Mouse (Mus musculus) Muller cell, postnatal 12 days (primary cell): ENCODE data around the gene Prima1.

ENCODE experiments used
- DNase-seq: peaks from one replicate; pipeline ENCODE4 v3.0.0-alpha.2; 2015; ENCODE audit errors: inconsistent ontology term

Prima1 gene

DNA sequence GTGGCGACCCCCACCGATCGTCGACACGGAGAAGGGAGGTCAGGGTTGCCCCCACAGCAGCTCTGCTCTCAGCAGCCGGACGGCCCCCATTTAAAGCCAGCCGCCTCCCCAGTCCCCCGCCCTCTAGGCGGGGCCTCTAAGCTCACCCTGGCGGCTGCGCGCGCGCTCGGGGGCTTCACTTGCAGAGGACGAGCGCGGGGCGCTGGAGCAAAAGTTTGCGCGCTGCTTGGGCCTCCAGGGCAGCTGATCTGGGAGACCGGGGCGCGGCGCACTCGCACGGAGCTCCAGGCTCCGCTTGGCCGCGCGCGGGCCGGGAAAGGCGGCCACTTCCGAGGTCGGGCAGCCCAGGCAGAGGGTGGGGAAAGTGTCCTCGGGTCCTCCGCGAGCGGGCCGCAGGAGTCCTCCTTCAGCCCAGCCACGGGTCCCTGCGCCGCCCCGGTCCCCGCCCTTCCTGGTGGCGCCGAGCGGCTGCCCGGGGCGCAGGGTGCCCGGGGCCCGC is at the start of gene Prima1:
Prima1 (minus strand) TSS at position 68 of the 499 bp plus-strand sequence.
- peak; percentile 78 for DNase-seq

DNA sequence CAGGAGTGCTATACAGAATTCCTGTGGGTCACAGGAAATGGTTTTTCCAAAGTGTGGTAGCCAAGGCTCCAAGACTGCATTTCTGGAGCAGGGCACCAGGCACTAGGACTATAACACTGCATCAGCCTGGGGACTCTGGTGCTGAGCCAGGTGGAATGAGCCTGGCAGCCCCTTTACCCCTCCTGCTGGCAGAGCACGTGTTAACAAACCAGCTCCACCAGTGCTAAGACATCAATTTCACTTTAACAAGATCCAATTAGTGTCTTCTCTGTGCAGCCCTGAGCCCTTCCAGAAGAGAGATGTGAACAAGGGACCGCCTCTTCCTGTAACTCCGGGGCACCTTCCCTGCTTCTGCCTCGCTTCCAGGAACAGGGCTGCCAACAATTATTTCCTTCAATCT is 45.3 kb upstream of the Prima1 start:
- no peak for DNase-seq

DNA sequence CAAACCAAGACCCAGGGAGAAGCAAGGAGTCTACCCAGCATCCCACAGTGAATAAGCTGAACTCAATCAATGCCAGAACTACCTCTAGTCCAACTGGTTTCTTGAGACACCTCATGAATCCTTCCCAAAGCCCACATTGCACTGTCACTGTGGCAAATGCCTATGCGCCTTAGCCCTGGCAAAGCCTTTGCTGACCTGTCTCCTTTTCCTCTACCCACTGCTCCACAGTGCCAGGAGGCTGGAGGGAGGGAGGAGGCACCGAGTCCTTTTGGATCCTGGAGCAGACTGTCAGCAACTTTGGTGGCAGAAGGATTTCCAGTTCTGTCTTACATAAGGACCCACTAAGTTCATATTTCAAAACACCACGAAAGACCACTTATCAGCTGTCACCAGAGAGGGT is 41.5 kb upstream of the Prima1 start:
- no peak for DNase-seq

DNA sequence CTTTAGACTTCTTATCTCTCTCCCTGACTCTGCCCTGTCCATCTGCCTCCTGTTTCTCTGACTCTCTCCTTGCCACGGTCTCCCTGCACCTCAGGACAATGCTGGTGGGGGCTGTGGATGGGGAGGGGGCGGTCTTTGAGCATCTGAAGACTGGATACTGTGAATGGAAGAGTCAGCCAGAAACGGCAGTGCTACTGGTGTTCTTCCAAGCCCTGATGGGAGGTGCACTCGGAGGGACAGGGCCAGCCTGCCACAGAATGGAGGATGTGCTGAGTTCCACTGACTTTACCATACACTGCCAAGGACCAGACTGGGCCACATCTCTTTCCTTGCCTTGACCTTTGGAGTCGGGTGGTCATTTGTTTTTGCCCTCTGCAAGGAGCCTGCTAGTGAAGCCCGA is 41.0 kb upstream of the Prima1 start:
- no peak for DNase-seq

DNA sequence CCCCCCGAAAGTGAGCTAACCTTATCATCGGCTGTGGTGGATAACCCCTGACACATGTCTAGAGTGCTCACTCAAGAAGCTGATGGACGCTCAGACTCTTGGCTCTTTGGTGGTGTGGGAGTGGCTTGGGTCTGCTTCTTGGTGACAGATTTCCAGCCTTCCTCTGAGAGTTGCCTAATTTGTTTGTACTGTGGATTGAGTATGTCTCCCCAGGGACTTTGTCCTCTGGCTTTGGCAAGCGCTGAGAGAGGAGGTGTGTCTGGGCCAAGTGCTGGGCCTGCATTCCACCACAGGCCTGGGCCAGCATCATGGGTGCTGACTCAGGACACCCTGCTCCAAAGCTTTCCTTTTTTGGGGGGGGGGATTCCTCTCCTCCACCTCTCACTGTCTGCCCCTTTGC is 40.0 kb upstream of the Prima1 start:
- DNase-seq: peak; percentile 54

GRCm38 (mm10) chr12:103281491-103281890 is 39.5 kb upstream of the Prima1 start:
- DNase-seq: peak; percentile 62

DNA sequence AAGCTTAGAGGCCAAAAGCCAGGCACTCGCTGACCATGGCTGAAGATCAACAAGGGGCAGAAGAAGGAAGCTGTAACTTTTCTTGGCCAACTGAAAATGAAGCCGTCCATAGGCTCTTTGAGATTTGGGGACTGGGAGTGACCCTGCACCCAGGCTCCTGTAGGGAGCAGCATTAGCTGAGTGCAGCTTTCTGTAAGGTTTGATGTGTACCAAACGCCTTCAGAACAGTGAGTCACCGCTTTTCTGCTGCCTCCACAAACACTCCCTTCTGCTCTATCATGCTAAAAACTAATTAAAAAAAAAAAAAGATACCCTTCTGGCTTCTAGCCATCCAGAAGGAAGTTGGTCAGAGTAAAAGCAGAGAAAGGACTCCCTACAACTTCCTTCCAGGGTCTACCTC is 34.5 kb upstream of the Prima1 start:
- no peak for DNase-seq

DNA sequence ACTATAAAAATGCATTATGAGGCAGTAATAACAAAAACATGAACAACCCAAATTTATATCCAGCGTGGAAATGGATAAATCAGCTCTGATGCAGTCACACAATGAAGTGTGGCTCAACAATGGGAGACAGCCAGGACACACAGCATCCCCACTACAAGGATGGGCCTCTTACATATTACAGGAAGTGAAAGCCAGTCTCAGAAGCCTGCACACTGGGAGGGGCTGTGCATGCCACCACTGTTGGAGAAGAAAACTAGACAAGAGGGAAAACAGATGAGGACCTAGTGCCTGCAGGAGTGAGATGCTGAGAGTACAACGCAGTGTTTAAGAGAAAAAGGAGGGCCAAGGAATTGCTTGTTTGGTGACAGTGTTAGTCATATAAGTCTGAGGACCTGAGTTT is 31.8 kb upstream of the Prima1 start:
- DNase-seq: no peak

DNA sequence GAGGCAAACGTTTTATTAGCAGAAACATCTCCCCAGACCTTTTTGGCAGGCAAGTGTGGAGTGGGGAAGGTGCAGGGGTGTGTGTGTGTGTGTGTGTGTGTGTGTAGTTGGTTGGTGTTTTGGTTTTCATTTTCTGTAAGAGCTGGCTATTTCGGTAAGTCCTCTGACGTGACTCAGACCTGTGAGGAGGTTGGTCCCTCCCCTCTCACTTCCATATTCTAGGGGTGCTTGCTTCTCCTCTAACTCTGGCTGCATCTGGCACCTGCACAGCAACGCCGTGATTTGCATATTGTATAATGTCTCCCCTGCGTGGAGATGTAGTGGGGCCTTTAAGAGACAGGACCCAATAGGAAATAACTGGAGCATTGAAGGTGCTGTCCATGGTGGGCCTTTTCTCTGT is 31.1 kb upstream of the Prima1 start:
- no peak for DNase-seq

DNA sequence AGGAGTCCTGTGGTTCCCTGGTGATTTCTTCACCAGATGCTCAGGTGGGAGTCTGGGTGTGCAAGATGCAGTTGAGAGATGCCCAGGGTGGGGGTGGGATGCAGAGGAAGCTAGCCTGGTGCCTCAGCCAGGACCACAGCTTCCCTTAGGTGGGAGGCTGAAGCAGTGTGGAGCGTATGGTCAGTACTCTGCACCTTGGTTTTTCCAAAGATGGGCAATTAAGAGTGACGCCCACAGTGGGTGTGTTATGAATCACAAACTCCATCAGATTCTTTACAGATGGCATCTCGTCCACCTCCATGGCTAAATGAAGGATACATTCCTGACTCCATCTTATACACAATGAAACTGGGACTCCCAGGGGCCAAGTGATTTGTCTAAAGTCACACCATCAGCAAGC is 30.2 kb upstream of the Prima1 start:
- no peak for DNase-seq

DNA sequence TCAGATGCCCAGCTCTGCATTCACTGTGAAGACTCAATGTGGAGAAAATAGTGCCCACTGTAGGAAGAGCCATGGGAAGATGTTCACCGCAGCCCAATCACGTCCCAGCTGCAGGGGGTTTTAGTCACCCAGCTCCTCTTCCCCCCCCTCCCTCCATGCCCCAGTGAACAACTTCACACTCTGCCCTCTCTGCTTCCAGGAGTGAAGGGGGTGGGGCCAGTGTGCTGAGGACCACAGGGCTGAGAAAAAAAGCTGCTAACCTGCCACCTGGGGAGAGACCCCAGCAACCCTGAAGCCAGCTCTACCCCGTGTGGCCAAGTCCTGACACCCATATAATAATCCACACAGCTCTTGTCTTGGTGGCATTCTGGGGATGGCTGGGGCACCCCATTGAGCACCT is 24.7 kb upstream of the Prima1 start:
- no peak for DNase-seq

DNA sequence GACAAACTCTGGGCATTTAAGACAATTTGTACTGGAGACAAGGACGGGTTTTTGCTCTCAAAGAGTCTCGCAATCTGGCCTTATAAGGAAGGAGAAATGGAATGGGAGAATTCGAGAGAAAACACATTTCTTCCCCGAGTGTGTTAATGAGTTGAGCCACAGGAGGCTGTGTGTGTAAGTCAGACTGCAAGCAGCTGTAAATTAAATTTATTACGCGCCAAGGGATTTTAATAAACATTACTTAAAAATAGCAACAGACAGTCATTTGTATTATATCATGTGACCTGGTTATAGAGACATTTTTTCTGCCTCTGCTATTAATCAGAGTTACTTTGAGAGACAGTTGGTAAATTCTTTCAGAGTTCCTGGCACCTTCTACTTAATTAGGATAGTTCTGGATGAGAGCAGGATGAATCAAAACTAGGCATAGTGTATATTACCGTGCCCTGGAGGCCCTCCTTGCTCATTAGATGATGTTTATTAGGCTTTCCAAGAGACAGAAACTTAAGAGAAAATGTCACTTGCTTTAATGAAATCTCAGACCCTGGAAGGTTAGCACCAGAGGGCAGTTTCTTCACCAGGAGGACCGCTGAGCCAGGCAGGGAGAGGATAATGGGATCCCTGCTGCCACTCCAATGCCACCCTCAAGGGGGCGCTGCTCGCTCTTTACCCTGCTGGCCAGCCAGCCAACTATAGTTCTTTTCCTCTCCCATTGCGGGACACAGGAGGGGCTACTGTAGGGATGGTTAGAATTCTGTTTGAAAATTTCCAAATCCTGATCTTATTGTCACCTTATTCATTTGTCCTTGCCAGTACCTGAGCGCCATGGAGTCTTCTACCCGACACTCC is 20.3 kb upstream of the Prima1 start:
- peak; percentile 53 for DNase-seq

DNA sequence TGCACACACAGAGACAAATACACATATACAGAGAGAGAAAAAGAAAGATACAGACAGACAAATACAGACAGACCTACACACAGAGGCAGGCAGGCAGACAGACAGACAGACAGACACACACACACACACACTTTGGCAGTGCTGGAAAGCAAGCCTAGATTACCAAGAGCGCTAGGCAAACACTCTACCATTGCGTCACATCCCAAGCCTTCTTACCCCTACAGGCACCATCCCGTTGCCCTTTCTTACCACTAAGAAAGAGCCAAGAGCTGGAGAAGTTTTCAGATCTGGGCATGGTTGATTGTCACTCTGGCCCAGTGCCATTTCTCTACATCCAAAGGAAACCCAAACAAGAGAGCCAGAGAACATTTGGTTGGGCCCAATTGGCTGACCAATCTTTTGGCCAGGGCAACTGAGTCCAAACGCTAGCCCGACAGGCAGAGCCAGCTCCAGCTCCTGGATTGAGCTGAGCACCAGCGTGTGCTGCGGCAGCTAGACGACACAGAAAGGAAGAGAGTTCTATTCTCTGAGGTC is 11.0 kb upstream of the Prima1 start:
- DNase-seq: no peak

DNA sequence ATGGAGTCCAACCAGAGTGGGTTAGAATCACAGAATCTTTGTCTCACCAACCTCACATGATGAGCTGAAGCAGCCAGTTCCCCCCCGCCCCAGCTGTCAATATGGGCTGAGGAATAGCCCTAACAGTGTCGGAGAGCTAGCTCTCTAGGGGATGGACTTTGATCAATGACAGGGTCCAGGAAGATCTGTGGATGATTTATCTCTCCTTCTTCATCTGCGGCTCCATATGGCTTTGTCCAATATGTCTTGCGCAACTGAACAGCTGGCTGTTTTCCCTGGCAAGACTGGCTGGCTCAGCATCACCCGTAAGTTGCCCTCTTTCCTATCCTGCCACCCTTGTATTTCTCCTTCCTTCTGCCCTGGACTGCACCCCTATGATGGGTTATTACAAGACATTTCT is 9.2 kb upstream of the Prima1 start:
- DNase-seq: no peak

DNA sequence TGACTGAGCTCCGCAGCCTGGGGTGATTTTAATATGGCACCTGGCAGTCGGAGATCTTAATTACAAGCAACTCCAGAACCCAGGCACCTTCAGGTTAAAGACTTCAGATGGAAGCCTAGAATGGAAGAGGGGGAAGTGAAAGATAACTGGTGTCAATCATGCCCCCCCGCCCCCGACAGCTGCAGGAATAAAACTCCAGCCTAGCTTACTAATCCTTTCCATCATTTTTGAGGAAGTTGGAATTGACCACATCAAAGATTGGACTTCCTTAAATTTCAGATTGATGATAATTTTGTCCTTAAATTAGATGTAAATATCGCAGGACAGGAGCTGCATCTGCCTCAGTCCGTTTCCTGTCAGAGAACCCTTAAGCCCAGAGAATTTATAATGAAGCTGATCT is 8.4 kb upstream of the Prima1 start:
- no peak for DNase-seq

DNA sequence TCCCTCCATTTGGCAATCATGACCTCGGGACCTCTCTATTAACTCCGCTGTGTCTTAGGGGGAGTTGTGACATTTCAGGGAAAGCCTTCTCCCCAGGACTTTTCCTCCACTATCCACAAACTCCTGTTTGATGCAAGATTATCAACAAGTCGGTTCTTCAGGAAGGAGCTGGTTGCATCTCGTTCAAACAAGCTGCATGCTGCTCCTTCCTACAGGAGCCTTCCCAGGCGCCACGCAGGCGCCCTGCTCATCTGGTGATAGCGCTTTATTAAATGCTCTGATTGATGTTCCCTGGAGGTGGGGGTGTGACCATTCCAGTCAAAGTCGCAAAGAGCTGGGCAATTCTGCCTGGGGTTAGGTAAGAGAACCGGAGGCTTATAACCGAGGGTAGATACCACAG is 1.1 kb upstream of the Prima1 start:
- no peak for DNase-seq

DNA sequence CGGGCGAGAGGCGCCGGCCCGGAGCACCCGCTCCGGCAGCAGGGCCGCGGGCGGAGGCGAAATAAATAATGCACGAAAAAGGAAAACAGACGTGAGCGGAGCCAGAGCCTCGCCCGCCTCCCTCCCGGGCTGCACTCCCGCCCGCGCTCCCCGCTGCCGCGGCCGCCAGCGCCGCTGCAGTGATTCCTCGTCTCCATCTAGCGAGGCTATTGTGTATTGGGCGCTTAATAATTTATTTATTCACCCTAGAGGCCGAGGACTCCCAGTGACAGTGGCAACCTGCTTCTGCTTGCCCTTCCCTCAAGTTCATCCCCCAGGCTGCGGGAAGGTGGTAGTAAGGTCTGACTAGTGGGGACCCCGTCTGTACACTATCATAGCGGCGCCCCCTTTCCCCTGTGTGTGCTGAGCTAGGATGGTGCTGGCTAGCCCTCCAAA is 658 bp upstream of the Prima1 start:
- DNase-seq: peak; percentile 75

DNA sequence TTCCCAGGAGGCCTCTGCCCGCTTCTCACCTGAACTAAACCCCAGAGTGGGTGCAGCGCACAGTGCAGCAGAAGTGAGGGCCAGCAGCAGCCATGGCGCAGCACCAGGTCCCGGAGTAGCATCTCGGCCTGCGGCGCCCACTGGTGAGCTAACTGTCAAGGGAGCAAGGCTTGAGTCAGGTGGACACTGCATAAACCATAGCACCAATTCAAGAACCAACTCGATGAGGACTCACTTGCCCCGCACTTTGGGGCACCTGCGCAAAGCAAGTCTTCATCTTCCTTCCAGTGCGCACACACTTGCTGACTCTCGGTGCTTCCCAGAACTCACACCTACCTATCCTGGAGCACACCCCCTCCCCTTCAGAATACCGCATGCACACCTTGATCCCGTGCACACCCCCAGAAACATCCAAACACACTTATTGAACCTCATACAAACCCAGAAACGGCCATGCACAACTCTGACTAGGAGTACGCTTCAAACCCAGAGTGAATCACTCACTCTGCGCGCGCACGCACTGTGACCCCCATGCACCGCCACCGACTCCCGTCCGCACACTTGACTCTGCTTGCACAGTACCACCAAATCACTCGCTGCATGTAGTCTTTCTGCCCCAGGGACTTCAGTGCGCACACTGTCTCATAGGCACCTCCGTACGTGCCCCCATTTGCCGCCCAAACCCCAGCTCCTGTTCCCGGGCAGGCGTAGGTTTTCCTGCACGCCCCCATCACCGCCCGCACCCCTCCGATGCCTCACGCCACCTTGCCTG is 453 bp downstream of the Prima1 start:
- DNase-seq: no peak

DNA sequence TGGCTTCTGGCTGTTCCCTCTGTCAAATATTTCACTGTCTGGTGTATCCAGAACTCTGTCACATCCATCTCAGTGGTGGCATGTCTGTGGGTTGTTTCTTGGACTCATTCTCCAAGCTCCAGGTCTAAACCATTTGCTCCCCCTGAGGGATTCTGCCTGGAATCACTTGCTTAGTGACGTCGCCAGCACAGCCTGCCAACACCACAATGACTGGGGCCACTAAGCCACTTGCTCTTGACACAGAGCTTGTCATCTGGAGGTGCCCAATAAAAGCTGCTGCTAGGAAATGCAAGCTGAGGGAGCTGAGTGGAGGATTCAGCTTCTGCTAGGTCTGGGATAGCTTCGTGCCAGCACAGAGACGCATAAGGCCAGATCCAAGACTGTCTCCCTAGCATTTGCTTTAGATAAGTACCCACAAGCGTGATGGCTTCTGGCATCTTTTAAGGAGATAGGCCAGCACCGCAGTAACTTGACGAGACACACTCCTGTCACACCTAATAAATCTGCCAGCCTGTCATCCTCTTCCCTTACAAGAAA is 3.0 kb downstream of the Prima1 start:
- peak; percentile 32 for DNase-seq

- no peak for DNase-seq
Measured at GRCm38 (mm10) chr12:103235856-103236255, 6.1 kb downstream of the Prima1 start.

DNA sequence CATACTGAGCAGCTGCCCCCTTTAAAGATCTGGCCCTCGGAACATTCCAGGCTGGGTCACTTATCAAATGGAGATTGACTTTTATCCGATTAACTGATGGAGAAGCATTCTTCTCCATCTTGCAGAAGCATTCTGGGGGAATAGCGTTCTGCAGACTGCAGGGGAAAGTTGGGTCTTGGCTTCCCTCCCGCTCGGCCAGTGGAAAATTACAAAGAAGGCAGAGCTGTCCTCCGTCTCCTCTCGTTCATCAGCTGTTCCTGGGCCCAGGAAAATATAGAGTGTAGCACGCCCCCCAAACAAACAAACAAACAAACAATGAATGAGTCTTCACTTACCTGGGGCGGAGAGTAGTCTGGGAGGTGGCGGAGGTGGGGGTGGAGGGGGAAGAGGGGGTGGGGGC is 6.7 kb downstream of the Prima1 start:
- DNase-seq: no peak

DNA sequence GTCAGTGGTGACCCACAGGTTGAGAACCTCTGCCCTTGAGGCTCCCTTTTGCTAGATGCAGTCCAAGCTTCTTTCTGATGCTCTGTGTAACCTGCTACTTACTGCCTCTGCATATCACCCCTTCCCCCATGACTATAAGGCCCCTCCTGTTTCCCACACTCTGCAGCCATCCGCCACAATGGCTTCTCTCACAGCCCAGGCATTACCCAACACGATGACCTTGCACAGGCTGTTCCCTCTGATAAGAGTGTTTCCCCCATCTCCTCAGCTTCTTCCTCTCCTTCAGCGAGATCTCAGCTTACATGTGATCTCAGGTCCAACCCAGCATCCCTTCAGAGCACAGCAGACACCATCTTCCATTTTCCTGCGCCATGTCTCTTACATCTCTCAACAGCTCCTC is 12.9 kb downstream of the Prima1 start:
- no peak for DNase-seq
